Mouse (Mus musculus): ENCODE measurements at regions not wholly inside any gene's neighbourhood (a gene's known extent, or its start where the extent isn't known, plus 50 kb on each side); places are given as distances from the start of the nearest gene placed in this dataset.

DNA sequence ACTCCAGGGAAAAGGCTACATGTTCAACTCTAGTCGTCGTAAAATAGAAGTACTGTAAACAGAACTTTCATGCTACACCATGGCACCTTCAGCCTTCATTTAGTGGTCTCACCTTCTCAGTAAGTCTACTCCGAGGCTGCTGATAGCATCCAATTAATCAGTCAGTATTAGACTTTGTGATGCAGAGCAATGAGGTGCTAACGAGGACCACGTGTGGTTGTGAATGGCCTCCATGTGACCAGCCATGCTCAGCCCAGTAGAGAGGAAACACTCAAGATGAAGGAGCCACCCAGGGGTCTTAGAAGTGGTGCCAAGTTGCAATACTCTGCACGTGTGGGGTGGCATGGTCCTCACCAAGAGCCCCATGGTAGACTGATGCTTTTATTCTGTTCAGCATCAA, 112.2 kb upstream of the Nt5e start:
- no peak overlapping the region for H3K27ac ChIP-seq (ENCODE audit: control insufficient read depth, low read depth, low read length)
- TF ChIP-seq USF2 (IDR thresholded peaks at IDR 0.05; ENCODE audit: borderline replicate concordance in 1 of 2, insufficient read depth in 1 of 2, low read depth in 1 of 2, low read length in 2 of 2) (no peak), MAX (IDR thresholded peaks at IDR 0.05; ENCODE audit: low read length) (no peak), CHD2 (IDR thresholded peaks at IDR 0.05; ENCODE audit: low read length) (no peak), ZKSCAN1 (IDR thresholded peaks at IDR 0.05; ENCODE audit: low read depth, low read length) (no peak), EP300 (IDR thresholded peaks at IDR 0.05; ENCODE audit: low read depth in 1 of 2, low read length in 2 of 2) (no peak), JUND (IDR thresholded peaks at IDR 0.05; ENCODE audit: low read depth, low read length) (no peak), NRF1 (IDR thresholded peaks at IDR 0.05; ENCODE audit: insufficient read depth, low read depth, low read length, poor library complexity, severe bottlenecking) (no peak), MAFK (IDR thresholded peaks at IDR 0.05; ENCODE audit: borderline replicate concordance, low read depth, low read length) (no peak), MXI1 (IDR thresholded peaks at IDR 0.05; ENCODE audit: low read depth, low read length) (no peak), KAT2A (conservative IDR thresholded peaks at IDR 0.05; ENCODE audit: low read depth, low read length) (no peak), POLR2AphosphoS2 (IDR thresholded peaks at IDR 0.05; ENCODE audit: low read length) (no peak), SIN3A (IDR thresholded peaks at IDR 0.05; ENCODE audit: low read length) (no peak), CTCF (IDR thresholded peaks at IDR 0.05 in 2 of 3, conservative IDR thresholded peaks at IDR 0.05 in 1 of 3; ENCODE audit: control insufficient read depth in 1 of 3, insufficient read depth in 1 of 3, low read depth in 2 of 3, low read length in 3 of 3, poor library complexity in 1 of 3, severe bottlenecking in 1 of 3) (no peak), BHLHE40 (IDR thresholded peaks at IDR 0.05; ENCODE audit: borderline replicate concordance, low read depth, low read length) (no peak), ZC3H11A (IDR thresholded peaks at IDR 0.05; ENCODE audit: low read depth, low read length) (no peak), GATA1 (IDR thresholded peaks at IDR 0.05; ENCODE audit: low read depth, low read length) (no peak), TCF12 (IDR thresholded peaks at IDR 0.05; ENCODE audit: low read depth, low read length) (no peak), ELF1 (IDR thresholded peaks at IDR 0.05; ENCODE audit: low read depth, low read length) (no peak), SMC3 (IDR thresholded peaks at IDR 0.05; ENCODE audit: low read depth, low read length) (no peak), CHD1 (IDR thresholded peaks at IDR 0.05; ENCODE audit: low read depth, low read length) (no peak)

GRCm38 (mm10) chr9:88220360-88220759, 106.6 kb upstream of the Nt5e start:
- H3K9ac ChIP-seq (ENCODE audit: control insufficient read depth, low read depth, low read length, poor library complexity, severe bottlenecking), result no peak overlapping the region
- no peak overlapping the region for H3K27ac ChIP-seq (ENCODE audit: control insufficient read depth, low read depth, low read length)
- no peaks in the 10 kb centered on the region for H3K27me3 ChIP-seq (ENCODE audit: control insufficient read depth in 1 of 2, insufficient read depth in 2 of 2, low read length in 2 of 2)
- H3K4me3 ChIP-seq (ENCODE audit: control insufficient read depth in 1 of 2, insufficient read depth in 1 of 2, low read depth in 2 of 2, low read length in 2 of 2), result no peak overlapping the region
- no peaks in the 10 kb centered on the region for H3K79me2 ChIP-seq (ENCODE audit: control insufficient read depth, insufficient read depth, low read length, poor library complexity)
- H3K9me3 ChIP-seq (replicated peaks; ENCODE audit: insufficient read depth, low read length), result no peaks in the 10 kb centered on the region
- no peak for TF ChIP-seq TAL1 (IDR thresholded peaks at IDR 0.05; ENCODE audit: low read length)
- TF ChIP-seq USF1 (IDR thresholded peaks at IDR 0.05; ENCODE audit: low read depth, low read length), result no peak
- no peak for TF ChIP-seq ZNF384 (IDR thresholded peaks at IDR 0.05; ENCODE audit: low read depth, low read length)
- TF ChIP-seq MAZ (IDR thresholded peaks at IDR 0.05; ENCODE audit: low read depth, low read length), result no peak
- no peak for TF ChIP-seq KAT2A (conservative IDR thresholded peaks at IDR 0.05; ENCODE audit: low read depth, low read length)
- no peak for TF ChIP-seq SMC3 (IDR thresholded peaks at IDR 0.05; ENCODE audit: low read depth, low read length)
- TF ChIP-seq NRF1 (IDR thresholded peaks at IDR 0.05; ENCODE audit: insufficient read depth, low read depth, low read length, poor library complexity, severe bottlenecking), result no peak
- TF ChIP-seq HCFC1 (IDR thresholded peaks at IDR 0.05; ENCODE audit: low read depth, low read length), result no peak
- TF ChIP-seq POLR2A (IDR thresholded peaks at IDR 0.05; ENCODE audit: control insufficient read depth in 1 of 2, insufficient read depth in 1 of 2, low read depth in 1 of 2, low read length in 2 of 2, poor library complexity in 1 of 2), result no peak
- no peak for TF ChIP-seq MYB (IDR thresholded peaks at IDR 0.05; ENCODE audit: low read depth, low read length)
- no peak for TF ChIP-seq POLR2AphosphoS2 (IDR thresholded peaks at IDR 0.05; ENCODE audit: low read length)
- TF ChIP-seq E2F4 (IDR thresholded peaks at IDR 0.05; ENCODE audit: borderline replicate concordance, low read depth, low read length), result no peak
- no peak for TF ChIP-seq MAFK (IDR thresholded peaks at IDR 0.05; ENCODE audit: borderline replicate concordance, low read depth, low read length)
- no peak for TF ChIP-seq MXI1 (IDR thresholded peaks at IDR 0.05; ENCODE audit: low read depth, low read length)
- no peak for TF ChIP-seq SIN3A (IDR thresholded peaks at IDR 0.05; ENCODE audit: low read length)
- TF ChIP-seq POLR2AphosphoS5 (IDR thresholded peaks at IDR 0.05; ENCODE audit: borderline replicate concordance, low read depth, low read length), result no peak
- TF ChIP-seq EP300 (IDR thresholded peaks at IDR 0.05; ENCODE audit: low read depth in 1 of 2, low read length in 2 of 2), result no peak
- DNase-seq (ENCODE audit: low read depth, low spot score), result no peak
- H3K4me1 ChIP-seq (ENCODE audit: control insufficient read depth in 1 of 2, insufficient read depth in 2 of 2, low read length in 2 of 2), result no peaks in the 10 kb centered on the region
- H3K36me3 ChIP-seq (ENCODE audit: control insufficient read depth in 1 of 2, insufficient read depth in 2 of 2, low read length in 2 of 2), result no peaks in the 10 kb centered on the region

More for the DNA sequence above, 112.2 kb upstream of the Nt5e start:
- no peaks in the 10 kb centered on the region for H3K9me3 ChIP-seq (replicated peaks; ENCODE audit: insufficient read depth, low read length)
- no peak for DNase-seq (ENCODE audit: low read depth, low spot score)
- H3K27me3 ChIP-seq (ENCODE audit: control insufficient read depth in 1 of 2, insufficient read depth in 2 of 2, low read length in 2 of 2), result no peaks in the 10 kb centered on the region
- no peak overlapping the region for H3K4me3 ChIP-seq (ENCODE audit: control insufficient read depth in 1 of 2, insufficient read depth in 1 of 2, low read depth in 2 of 2, low read length in 2 of 2)
- H3K9ac ChIP-seq (ENCODE audit: control insufficient read depth, low read depth, low read length, poor library complexity, severe bottlenecking), result no peak overlapping the region
- H3K36me3 ChIP-seq (ENCODE audit: control insufficient read depth in 1 of 2, insufficient read depth in 2 of 2, low read length in 2 of 2), result no peaks in the 10 kb centered on the region
- H3K4me1 ChIP-seq (ENCODE audit: control insufficient read depth in 1 of 2, insufficient read depth in 2 of 2, low read length in 2 of 2), result no peaks in the 10 kb centered on the region
- H3K79me2 ChIP-seq (ENCODE audit: control insufficient read depth, insufficient read depth, low read length, poor library complexity), result no peaks in the 10 kb centered on the region
